In genomic region chr16:13147810-13148555, GRCm38 (mm10) we compare ENCODE assay signal across 37 mouse cellular contexts. TPM values are rescaled to one million over a fixed set of nuclear protein-coding genes. Genes with fewer than 3 reads are reported as not detected.
DNase-seq lines count a peak whose midpoint lies in the region; ATAC-seq and TF ChIP-seq lines count a peak whose summit lies in the region.
"Had no signal": no experiment of that assay in that cellular context is flagged by ENCODE, and none has a peak within 500 bp of the region (broad histone marks: within the 10 kb centered on the region; RNA-seq: fewer than 3 reads in every experiment).

No protein-coding gene starts in this region.

- peak; percentile 65; the same call in 1 of the 2 replicates for ATAC-seq in lung, embryonic 15.5 days (ENCODE audit: borderline replicate concordance, extremely low read depth, low FRiP score, low TSS enrichment)
- no peak for ATAC-seq in forebrain, embryonic 11.5 days (replicated peaks; ENCODE audit: low FRiP score)
- ATAC-seq in liver, embryonic 12.5 days: no peak
- ATAC-seq: forebrain, embryonic 13.5 days; inflammation-experienced regulatory T-cells, adult 6 months; midbrain, embryonic 16.5 days; Patski had no signal

- DNase-seq in lung, adult 2 months: no peak
- DNase-seq in testis, postnatal 10 days (ENCODE audit: low spot score): peak; percentile 39
- no peak for DNase-seq in testis, postnatal 14 days (ENCODE audit: low spot score)
- peak; percentile 7 for DNase-seq in embryonic facial prominence, embryonic 10.5 days (ENCODE audit: low spot score)
- no peak for DNase-seq in forebrain, embryonic 11.5 days (ENCODE audit: low spot score)
- DNase-seq: adrenal gland, postnatal 14 days; B cell, adult 2 months; cerebellum, adult 11 months; cerebellum, adult 9-10 months; cerebellum, postnatal 36 days; embryo, embryonic 11 days; gastrocnemius, postnatal 14 days; heart, adult 18-20 months; heart, postnatal 10 days; kidney, adult 11 months; kidney, postnatal 36 days; right cerebral cortex, adult 18-20 months; spleen, adult 18-20 months; thymus, adult 2 months; thymus, postnatal 4 days had no signal

- no peak overlapping the region for H3K9ac ChIP-seq in lung, embryonic 15.5 days
- no peak overlapping the region for H3K9ac ChIP-seq in forebrain, embryonic 11.5 days (ENCODE audit: low read length)
- no peak overlapping the region for H3K9ac ChIP-seq in liver, embryonic 12.5 days
- H3K9ac ChIP-seq: embryonic facial prominence, embryonic 13.5 days; forebrain, embryonic 13.5 days; heart, embryonic 13.5 days; hindbrain, embryonic 15.5 days; limb, embryonic 12.5 days; neural tube, embryonic 12.5 days had no signal

- H3K9me3 ChIP-seq in lung, embryonic 15.5 days: no peaks in the 10 kb centered on the region
- H3K9me3 ChIP-seq in embryonic facial prominence, embryonic 10.5 days: no peaks in the 10 kb centered on the region
- H3K9me3 ChIP-seq in forebrain, embryonic 11.5 days (ENCODE audit: control insufficient read depth, low read length): no peaks in the 10 kb centered on the region
- no peaks in the 10 kb centered on the region for H3K9me3 ChIP-seq in liver, embryonic 12.5 days (replicated peaks)
- H3K9me3 ChIP-seq: embryonic facial prominence, embryonic 13.5 days; forebrain, embryonic 13.5 days; heart, embryonic 13.5 days; hindbrain, embryonic 10.5 days; hindbrain, embryonic 15.5 days; limb, embryonic 12.5 days; neural tube, embryonic 12.5 days had no signal

- no peak overlapping the region for H3K4me2 ChIP-seq in lung, embryonic 15.5 days
- no peak overlapping the region for H3K4me2 ChIP-seq in forebrain, embryonic 11.5 days (ENCODE audit: low read depth, low read length, severe bottlenecking)
- H3K4me2 ChIP-seq in liver, embryonic 12.5 days: no peak overlapping the region
- H3K4me2 ChIP-seq: embryonic facial prominence, embryonic 13.5 days; forebrain, embryonic 13.5 days; heart, embryonic 13.5 days; hindbrain, embryonic 15.5 days; limb, embryonic 12.5 days; midbrain, embryonic 11.5 days; neural tube, embryonic 12.5 days had no signal

- no peak for TF ChIP-seq CTCF in lung, adult 2 months (IDR thresholded peaks at IDR 0.05; ENCODE audit: insufficient read depth, low read length)

- no peaks in the 10 kb centered on the region for H3K4me1 ChIP-seq in lung, embryonic 15.5 days
- no peaks in the 10 kb centered on the region for H3K4me1 ChIP-seq in lung, adult 2 months (ENCODE audit: control insufficient read depth, insufficient read depth, low read length)
- H3K4me1 ChIP-seq in embryonic facial prominence, embryonic 10.5 days: no peaks in the 10 kb centered on the region
- H3K4me1 ChIP-seq in forebrain, embryonic 11.5 days (replicated peaks; ENCODE audit: control insufficient read depth, insufficient read depth, low read length): no peaks in the 10 kb centered on the region
- H3K4me1 ChIP-seq in liver, embryonic 12.5 days: no peaks in the 10 kb centered on the region
- H3K4me1 ChIP-seq: forebrain, embryonic 13.5 days; heart, embryonic 13.5 days; hindbrain, embryonic 10.5 days; hindbrain, embryonic 15.5 days; limb, embryonic 12.5 days; neural tube, embryonic 12.5 days had no signal

- no peak for TF ChIP-seq POLR2A in lung, adult 2 months (IDR thresholded peaks at IDR 0.05; ENCODE audit: borderline replicate concordance, extremely low read depth, low read depth, low read length)

- no peak overlapping the region for H3K27ac ChIP-seq in lung, embryonic 15.5 days
- no peak overlapping the region for H3K27ac ChIP-seq in embryonic facial prominence, embryonic 10.5 days (replicated peaks)
- no peak overlapping the region for H3K27ac ChIP-seq in forebrain, embryonic 11.5 days (ENCODE audit: low read depth, low read length)
- H3K27ac ChIP-seq in liver, embryonic 12.5 days: no peak overlapping the region
- H3K27ac ChIP-seq: embryonic facial prominence, embryonic 13.5 days; forebrain, embryonic 13.5 days; heart, embryonic 13.5 days; hindbrain, embryonic 10.5 days; hindbrain, embryonic 15.5 days; layer of hippocampus, adult 2 months; left cerebral cortex, adult 2 months; limb, embryonic 12.5 days; neural tube, embryonic 12.5 days had no signal

- H3K27me3 ChIP-seq in lung, embryonic 15.5 days: no peaks in the 10 kb centered on the region
- no peaks in the 10 kb centered on the region for H3K27me3 ChIP-seq in embryonic facial prominence, embryonic 10.5 days (replicated peaks; ENCODE audit: low read depth, poor library complexity, severe bottlenecking)
- no peaks in the 10 kb centered on the region for H3K27me3 ChIP-seq in forebrain, embryonic 11.5 days (ENCODE audit: control insufficient read depth, insufficient read depth, low read length)
- H3K27me3 ChIP-seq in liver, embryonic 12.5 days (replicated peaks): no peaks in the 10 kb centered on the region
- H3K27me3 ChIP-seq: embryonic facial prominence, embryonic 13.5 days; forebrain, embryonic 13.5 days; heart, embryonic 13.5 days; hindbrain, embryonic 15.5 days; limb, embryonic 12.5 days; neural tube, embryonic 12.5 days; Patski had no signal

- WGBS in lung, embryonic 15.5 days: 79% methylated on average over 19 of the region's 19 CpGs
- 72% methylated on average over 19 of the region's 19 CpGs for WGBS in lung, adult 2 months
- 93% methylated on average over 19 of the region's 19 CpGs for WGBS in embryonic facial prominence, embryonic 10.5 days
- WGBS in forebrain, embryonic 11.5 days: 95% methylated on average over 19 of the region's 19 CpGs
- 84% methylated on average over 19 of the region's 19 CpGs for WGBS in liver, embryonic 12.5 days (ENCODE audit: insufficient replicate concordance)

- H3K4me3 ChIP-seq in lung, embryonic 15.5 days: no peak overlapping the region
- no peak overlapping the region for H3K4me3 ChIP-seq in lung, adult 2 months (replicated peaks; ENCODE audit: extremely low read depth, low read depth, low read length)
- no peak overlapping the region for H3K4me3 ChIP-seq in embryonic facial prominence, embryonic 10.5 days
- H3K4me3 ChIP-seq in forebrain, embryonic 11.5 days (ENCODE audit: low read depth, low read length): no peak overlapping the region
- no peak overlapping the region for H3K4me3 ChIP-seq in liver, embryonic 12.5 days
- H3K4me3 ChIP-seq: embryonic facial prominence, embryonic 13.5 days; erythroblast, embryonic 14.5 days; forebrain, embryonic 13.5 days; heart, embryonic 13.5 days; hindbrain, embryonic 10.5 days; hindbrain, embryonic 15.5 days; layer of hippocampus, adult 2 months; left cerebral cortex, adult 2 months; limb, embryonic 12.5 days; myocyte; neural tube, embryonic 12.5 days had no signal

- H3K36me3 ChIP-seq in lung, embryonic 15.5 days: peaks cover 30% of the 10 kb centered on the region; the same call in 1 of the 2 replicates
- peaks cover 58% of the 10 kb centered on the region for H3K36me3 ChIP-seq in embryonic facial prominence, embryonic 10.5 days (replicated peaks)
- no peaks in the 10 kb centered on the region; the same call in 1 of the 2 replicates for H3K36me3 ChIP-seq in forebrain, embryonic 11.5 days (ENCODE audit: control insufficient read depth, insufficient read depth, low read length)
- H3K36me3 ChIP-seq in liver, embryonic 12.5 days: peaks cover 62% of the 10 kb centered on the region

RNA-seq across cellular contexts. Expression of gene Ercc4, which starts 38.5 kb away (rescaled TPM):
- 13.2 and 14.5 TPM in 2 replicates for polyA plus RNA-seq in lung, embryonic 15.5 days (2015; fragmentation: Nextera tagmentation; extraction: Ambion mirVana)
- 13.3 and 13.8 TPM in 2 replicates for polyA plus RNA-seq in lung, adult 2 months (2012; rRNA removed)
- 12.2 and 12.7 TPM in 2 replicates for polyA plus RNA-seq in embryonic facial prominence, embryonic 10.5 days (2016; fragmentation: Nextera tagmentation; extraction: Ambion mirVana)
- polyA plus RNA-seq in forebrain, embryonic 11.5 days (2014; fragmentation: Nextera tagmentation; extraction: Ambion mirVana): 16.0 and 18.0 TPM in 2 replicates
- polyA plus RNA-seq in liver, embryonic 12.5 days (2016; fragmentation: Nextera tagmentation; extraction: Ambion mirVana): 7.9 and 8.2 TPM in 2 replicates

Comparison
In these comparisons a context has a peak if more than half of its experiments do, and no peak if none do; other contexts are left out.
1. DNase-seq: peak in testis, postnatal 10 days (single experiment) and embryonic facial prominence, embryonic 10.5 days (single experiment); none in lung, adult 2 months (single experiment), testis, postnatal 14 days (single experiment) and forebrain, embryonic 11.5 days (single experiment).